Mouse (Mus musculus): Measurements from ENCODE around the gene Prkaca.
"Not testable (repeated sequence)": the region's sequence is repeated elsewhere in the genome, so short reads cannot be mapped to it uniquely, and the experiment has no call there.

The Prkaca gene

GRCm38 (mm10) chr8:84001281-84002000, 28.6 kb downstream of the Prkaca start, which contains the start of gene 1700067K01Rik:
1700067K01Rik (plus strand) TSS chr8:84001502.
- DNase-seq (ENCODE audit: extremely low spot score, low read depth, low spot score): no peak

GRCm38 (mm10) chr8:84002957-84003611, 30.3 kb downstream of the Prkaca start:
- DNase-seq (ENCODE audit: extremely low spot score, low read depth, low spot score): no peak

- no peak for DNase-seq (ENCODE audit: extremely low spot score, low read depth, low spot score)
Measured at GRCm38 (mm10) chr8:84003612-84004246, 30.9 kb downstream of the Prkaca start.

- peak; percentile 80 for DNase-seq (ENCODE audit: extremely low spot score, low read depth, low spot score)
Measured at GRCm38 (mm10) chr8:84004533-84005201, 31.9 kb downstream of the Prkaca start.

- DNase-seq (ENCODE audit: extremely low spot score, low read depth, low spot score): not testable (repeated sequence)
Measured at GRCm38 (mm10) chr8:84005502-84005901, 32.7 kb downstream of the Prkaca start.

- no peak for DNase-seq (ENCODE audit: extremely low spot score, low read depth, low spot score)
Measured at GRCm38 (mm10) chr8:84008362-84008761, 35.6 kb downstream of the Prkaca start.

GRCm38 (mm10) chr8:84009876-84010275, 37.1 kb downstream of the Prkaca start:
- peak; percentile 81 for DNase-seq (ENCODE audit: extremely low spot score, low read depth, low spot score)

GRCm38 (mm10) chr8:84010625-84011611, 38.1 kb downstream of the Prkaca start:
- no peak for DNase-seq (ENCODE audit: extremely low spot score, low read depth, low spot score)

- DNase-seq (ENCODE audit: extremely low spot score, low read depth, low spot score): no peak
Measured at GRCm38 (mm10) chr8:84011705-84012498, 39.1 kb downstream of the Prkaca start, which contains the start of gene 2210011C24Rik. 2210011C24Rik (minus strand) TSS chr8:84012171.

GRCm38 (mm10) chr8:84012499-84013165, 39.8 kb downstream of the Prkaca start:
- no peak for DNase-seq (ENCODE audit: extremely low spot score, low read depth, low spot score)

GRCm38 (mm10) chr8:84015833-84016232, 43.0 kb downstream of the Prkaca start:
- DNase-seq (ENCODE audit: extremely low spot score, low read depth, low spot score): no peak

GRCm38 (mm10) chr8:84019738-84020137, 46.9 kb downstream of the Prkaca start:
- no peak for DNase-seq (ENCODE audit: extremely low spot score, low read depth, low spot score)

- DNase-seq (ENCODE audit: extremely low spot score, low read depth, low spot score): no peak
Measured at GRCm38 (mm10) chr8:84021096-84021495, 48.3 kb downstream of the Prkaca start, which contains the start of gene Palm3. Palm3 (plus strand) TSS chr8:84021471.

GRCm38 (mm10) chr8:84021569-84021968, 48.8 kb downstream of the Prkaca start:
- DNase-seq (ENCODE audit: extremely low spot score, low read depth, low spot score): no peak

GRCm38 (mm10) chr8:84023085-84023484, 50.3 kb downstream of the Prkaca start:
- DNase-seq (ENCODE audit: extremely low spot score, low read depth, low spot score): no peak

GRCm38 (mm10) chr8:84023631-84024030, 50.8 kb downstream of the Prkaca start:
- no peak for DNase-seq (ENCODE audit: extremely low spot score, low read depth, low spot score)

GRCm38 (mm10) chr8:84024171-84024570, 51.4 kb downstream of the Prkaca start:
- DNase-seq (ENCODE audit: extremely low spot score, low read depth, low spot score): no peak

GRCm38 (mm10) chr8:84025863-84026262, 53.1 kb downstream of the Prkaca start:
- no peak for DNase-seq (ENCODE audit: extremely low spot score, low read depth, low spot score)

GRCm38 (mm10) chr8:84027449-84027848, 54.7 kb downstream of the Prkaca start:
- no peak for DNase-seq (ENCODE audit: extremely low spot score, low read depth, low spot score)
